In genomic region chr6:124925173-124925793, GRCm38 (mm10) we compare ENCODE assay signal across 11 mouse cellular contexts. TPM values are rescaled to one million over a fixed set of nuclear protein-coding genes. Genes with fewer than 3 reads are reported as not detected.
DNase-seq lines count a peak whose midpoint lies in the region; ATAC-seq lines count a peak whose summit lies in the region.
"Had no signal": no experiment of that assay in that cellular context is flagged by ENCODE, and none has a peak within 500 bp of the region (broad histone marks: within the 10 kb centered on the region; RNA-seq: fewer than 3 reads in every experiment).

No protein-coding gene starts in this region.

- no peaks in the 10 kb centered on the region for H3K36me3 ChIP-seq in lung, embryonic 15.5 days
- H3K36me3 ChIP-seq in liver, embryonic 11.5 days (ENCODE audit: control insufficient read depth, insufficient read depth, low read length) = no peaks in the 10 kb centered on the region
- H3K36me3 ChIP-seq: neural tube, embryonic 13.5 days had no signal

- intact Hi-C loops in gastrocnemius, postnatal 36 days (cut with DNase I) = no loop called here

- peak overlapping the region; percentile 57 for H3K4me2 ChIP-seq in lung, embryonic 15.5 days
- peak overlapping the region; percentile 28; the same call in 1 of the 2 replicates for H3K4me2 ChIP-seq in liver, embryonic 11.5 days
- H3K4me2 ChIP-seq: neural tube, embryonic 13.5 days had no signal

- no peaks in the 10 kb centered on the region for H3K27me3 ChIP-seq in lung, embryonic 15.5 days
- H3K27me3 ChIP-seq in liver, embryonic 11.5 days (replicated peaks; ENCODE audit: control insufficient read depth, insufficient read depth, low read length) = no peaks in the 10 kb centered on the region; the same call in 1 of the 2 replicates
- H3K27me3 ChIP-seq: neural tube, embryonic 13.5 days had no signal

- no peaks in the 10 kb centered on the region for H3K9me3 ChIP-seq in lung, embryonic 15.5 days
- H3K9me3 ChIP-seq in liver, embryonic 11.5 days (ENCODE audit: control insufficient read depth, low read length) = no peaks in the 10 kb centered on the region
- H3K9me3 ChIP-seq: neural tube, embryonic 13.5 days had no signal

- peaks cover 56% of the 10 kb centered on the region for H3K4me1 ChIP-seq in lung, embryonic 15.5 days
- H3K4me1 ChIP-seq in liver, embryonic 11.5 days (replicated peaks; ENCODE audit: control insufficient read depth, insufficient read depth, low read length) = peaks cover 23% of the 10 kb centered on the region

- WGBS in lung, embryonic 15.5 days = 19% methylated on average over 12 of the region's 12 CpGs
- 39% methylated on average over 12 of the region's 12 CpGs for WGBS in liver, embryonic 11.5 days

- ATAC-seq in lung, embryonic 15.5 days (ENCODE audit: borderline replicate concordance, extremely low read depth, low FRiP score, low TSS enrichment) = 0 out of 2 replicates have a peak, but pooled peaks have one; percentile 16
- ATAC-seq in liver, embryonic 11.5 days (replicated peaks; ENCODE audit: low FRiP score) = no peak
- ATAC-seq: forebrain, embryonic 14.5 days had no signal

- peak overlapping the region; percentile 97 for H3K27ac ChIP-seq in lung, embryonic 15.5 days
- no peak overlapping the region for H3K27ac ChIP-seq in liver, embryonic 11.5 days (ENCODE audit: low read depth, low read length)

- peak; percentile 18 for DNase-seq in cerebellum, adult 9-11 months
- no peak for DNase-seq in cerebellum, postnatal 10 days
- DNase-seq in lung, postnatal 14 days = no peak
- DNase-seq in liver, embryonic 11.5 days (ENCODE audit: low spot score) = no peak
- no peak for DNase-seq in layer of hippocampus, postnatal 36 days
- DNase-seq in gastrocnemius, postnatal 36 days = no peak
- no peak for DNase-seq in ovary, postnatal 14 days (ENCODE audit: low spot score)
- DNase-seq: B cell, adult 2 months had no signal

- H3K9ac ChIP-seq in lung, embryonic 15.5 days = peak overlapping the region; percentile 41
- H3K9ac ChIP-seq in liver, embryonic 11.5 days (ENCODE audit: low read depth, low read length) = no peak overlapping the region
- H3K9ac ChIP-seq: neural tube, embryonic 13.5 days had no signal

- peak overlapping the region; percentile 23 for H3K4me3 ChIP-seq in lung, embryonic 15.5 days
- no peak overlapping the region for H3K4me3 ChIP-seq in liver, embryonic 11.5 days (ENCODE audit: low read depth, low read length)
- H3K4me3 ChIP-seq: neural tube, embryonic 13.5 days had no signal

RNA-seq across cellular contexts. Expression of gene Ptms, which starts 5.4 kb away (rescaled TPM):
- polyA plus RNA-seq in lung, embryonic 15.5 days (2015; fragmentation: Nextera tagmentation; extraction: Ambion mirVana) = 454 and 458 TPM in 2 replicates
- polyA plus RNA-seq in liver, embryonic 11.5 days (2014; fragmentation: Nextera tagmentation; extraction: Ambion mirVana) = 75.1 and 80.6 TPM in 2 replicates
- 1,000 to 10,000 TPM; 1,023 to 1,087 TPM for total RNA-seq in layer of hippocampus, postnatal 36 days (2021)
- 100 to 1,000 TPM; 101 to 129 TPM for total RNA-seq in gastrocnemius, postnatal 36 days (2021)

RNA-seq across cellular contexts. Expression of gene Mlf2, which starts 5.9 kb away (rescaled TPM):
- 378 and 389 TPM in 2 replicates for polyA plus RNA-seq in lung, embryonic 15.5 days (2015; fragmentation: Nextera tagmentation; extraction: Ambion mirVana)
- 257 and 264 TPM in 2 replicates for polyA plus RNA-seq in liver, embryonic 11.5 days (2014; fragmentation: Nextera tagmentation; extraction: Ambion mirVana)
- total RNA-seq in layer of hippocampus, postnatal 36 days (2021) = 100 to 1,000 TPM; 630 to 652 TPM
- 100 to 1,000 TPM; 201 to 209 TPM for total RNA-seq in gastrocnemius, postnatal 36 days (2021)

RNA-seq across cellular contexts. Expression of gene Lag3, which starts 13.8 kb away (rescaled TPM):
- polyA plus RNA-seq in lung, embryonic 15.5 days (2015; fragmentation: Nextera tagmentation; extraction: Ambion mirVana) = 2.3 TPM in 2 replicates
- polyA plus RNA-seq in liver, embryonic 11.5 days (2014; fragmentation: Nextera tagmentation; extraction: Ambion mirVana) = 0.35 and 0.64 TPM in 2 replicates
- total RNA-seq in layer of hippocampus, postnatal 36 days (2021) = 1 to 10 TPM; 2.1 to 2.3 TPM
- total RNA-seq in gastrocnemius, postnatal 36 days (2021) = under 1 TPM in 1 of 2 experiments, not detected in 1; 0.25 TPM

RNA-seq across cellular contexts. Expression of gene Cd4, which starts 37.3 kb away (rescaled TPM):
- polyA plus RNA-seq in lung, embryonic 15.5 days (2015; fragmentation: Nextera tagmentation; extraction: Ambion mirVana) = 0.08 and 0.26 TPM in 2 replicates
- polyA plus RNA-seq in liver, embryonic 11.5 days (2014; fragmentation: Nextera tagmentation; extraction: Ambion mirVana) = not detected in 2 replicates
- total RNA-seq in layer of hippocampus, postnatal 36 days (2021) = under 1 TPM in 1 of 2 experiments, not detected in 1; 0.23 TPM
- 1 to 10 TPM in 1 of 2 experiments, not detected in 1; 2.8 TPM for total RNA-seq in gastrocnemius, postnatal 36 days (2021)
- polyA plus RNA-seq: neural tube, embryonic 13.5 days had no signal

RNA-seq across cellular contexts. Expression of gene Cops7a, which starts 40.1 kb away (rescaled TPM):
- polyA plus RNA-seq in lung, embryonic 15.5 days (2015; fragmentation: Nextera tagmentation; extraction: Ambion mirVana) = 142 and 151 TPM in 2 replicates
- 147 and 159 TPM in 2 replicates for polyA plus RNA-seq in liver, embryonic 11.5 days (2014; fragmentation: Nextera tagmentation; extraction: Ambion mirVana)
- 100 to 1,000 TPM; 149 TPM for total RNA-seq in layer of hippocampus, postnatal 36 days (2021)
- total RNA-seq in gastrocnemius, postnatal 36 days (2021) = 100 to 1,000 TPM in 1 of 2 experiments, 10 to 100 TPM in 1; 98.3 to 107 TPM

Comparison
In these comparisons a context has a peak if more than half of its experiments do, and no peak if none do; other contexts are left out.
1. RNA of gene Ptms, which starts 5.4 kb away (total RNA-seq): 1,023 to 1,087 TPM in layer of hippocampus, postnatal 36 days; 101 to 129 TPM in gastrocnemius, postnatal 36 days; every median in the first group is over 4 times any median in the second.